Mouse (Mus musculus): ENCODE measurements around the gene Smad6.
A peak's percentile ranks its signal among the peaks of the same experiment; 100 is the strongest.

Smad6 gene

GRCm38 (mm10) chr9:63960829-63961185, 61.1 kb downstream of the Smad6 start:
- no peak for DNase-seq (ENCODE audit: low spot score in 2 of 2)

- DNase-seq (ENCODE audit: low spot score in 2 of 2), result no peak
Observed at GRCm38 (mm10) chr9:63959933-63960828, 61.7 kb downstream of the Smad6 start.

GRCm38 (mm10) chr9:63959129-63959932, 62.5 kb downstream of the Smad6 start:
- DNase-seq (ENCODE audit: low spot score in 2 of 2), result peak; percentile 50 to 72

- DNase-seq (ENCODE audit: low spot score in 2 of 2), result peak in 1 of 2 experiments; percentile 73
Observed at GRCm38 (mm10) chr9:63958337-63959030, 63.4 kb downstream of the Smad6 start.

GRCm38 (mm10) chr9:63957647-63958185, 64.1 kb downstream of the Smad6 start:
- no peak for DNase-seq (ENCODE audit: low spot score in 2 of 2)

GRCm38 (mm10) chr9:63956052-63956451, 65.8 kb downstream of the Smad6 start:
- peak; percentile 64 to 72 for DNase-seq (ENCODE audit: low spot score in 2 of 2)

- DNase-seq (ENCODE audit: low spot score in 2 of 2), result no peak
Observed at GRCm38 (mm10) chr9:63953691-63954090, 68.2 kb downstream of the Smad6 start.

- no peak for DNase-seq (ENCODE audit: low spot score in 2 of 2)
Observed at GRCm38 (mm10) chr9:63952591-63952990, 69.3 kb downstream of the Smad6 start.

GRCm38 (mm10) chr9:63950357-63950756, 71.5 kb downstream of the Smad6 start:
- no peak for DNase-seq (ENCODE audit: low spot score in 2 of 2)

- no peak for DNase-seq (ENCODE audit: low spot score in 2 of 2)
Observed at GRCm38 (mm10) chr9:63949393-63949792, 72.5 kb downstream of the Smad6 start.

GRCm38 (mm10) chr9:63942608-63942982, 79.3 kb downstream of the Smad6 start:
- DNase-seq (ENCODE audit: low spot score in 2 of 2), result no peak

- peak; percentile 68 to 76 for DNase-seq (ENCODE audit: low spot score in 2 of 2)
Observed at GRCm38 (mm10) chr9:63941747-63942607, 79.9 kb downstream of the Smad6 start.

- no peak for DNase-seq (ENCODE audit: low spot score in 2 of 2)
Observed at GRCm38 (mm10) chr9:63936256-63936655, 85.6 kb downstream of the Smad6 start.

- no peak for DNase-seq (ENCODE audit: low spot score in 2 of 2)
Observed at GRCm38 (mm10) chr9:63933068-63933467, 88.8 kb downstream of the Smad6 start.

GRCm38 (mm10) chr9:63927340-63928049, 94.4 kb downstream of the Smad6 start:
- DNase-seq (ENCODE audit: low spot score in 2 of 2), result peak; percentile 56 to 62

GRCm38 (mm10) chr9:63926377-63926776, 95.5 kb downstream of the Smad6 start:
- DNase-seq (ENCODE audit: low spot score in 2 of 2), result no peak

GRCm38 (mm10) chr9:63923190-63923717, 98.6 kb downstream of the Smad6 start:
- DNase-seq (ENCODE audit: low spot score in 2 of 2), result no peak

GRCm38 (mm10) chr9:63919708-63920107, 102.2 kb downstream of the Smad6 start:
- no peak for DNase-seq (ENCODE audit: low spot score in 2 of 2)

- DNase-seq (ENCODE audit: low spot score in 2 of 2), result no peak
Observed at GRCm38 (mm10) chr9:63919001-63919555, 102.8 kb downstream of the Smad6 start.

- peak; percentile 74 to 82 for DNase-seq (ENCODE audit: low spot score in 2 of 2)
Observed at GRCm38 (mm10) chr9:63918245-63918644, 103.6 kb downstream of the Smad6 start.

All from urinary bladder, postnatal 36 days (tissue).